Mouse (Mus musculus) erythroblast, embryonic 14.5 days (primary cell): ENCODE measurements around the gene Ankrd6.
A peak's percentile ranks its signal among the peaks of the same experiment; 100 is the strongest.

Experiments
- GATA1 ChIP-seq: IDR thresholded peaks from 2 replicates; pipeline ENCODE4 v1.6.1; 2012; ENCODE audit warnings: low read length, inconsistent platforms, mixed read lengths
- TAL1 ChIP-seq: IDR thresholded peaks from 3 replicates; pipeline ENCODE4 v1.6.1; 2012; ENCODE audit warnings: low read length, inconsistent platforms, mixed read lengths

- TF ChIP-seq TAL1: peak; percentile 72
- peak; percentile 46 for TF ChIP-seq GATA1
Observed at GRCm38 (mm10) chr4:32909241-32909979, 41.2 kb downstream of the Ankrd6 start.
